Mouse (Mus musculus) lung, adult 2 months (tissue): ENCODE data around the gene Rbbp8nl.

ENCODE experiments used
- CTCF ChIP-seq: fragments of 200-500 bp; IDR thresholded peaks from 2 replicates; pipeline ENCODE4 v1.5.1; 2011; ENCODE audit warnings: mild to moderate bottlenecking, low read length, control low read depth; ENCODE audit not compliant: insufficient read depth
- POLR2A ChIP-seq: fragments of 200-500 bp; IDR thresholded peaks from 2 replicates; pipeline ENCODE4 v1.6.1; 2011; ENCODE audit warnings: low read depth, mild to moderate bottlenecking, control low read depth, low read length, borderline replicate concordance; ENCODE audit errors: extremely low read depth

GRCm38 (mm10) chr2:180291566-180291965 lies 1.9 kb upstream of the Rbbp8nl start:
- TF ChIP-seq POLR2A (no peak), CTCF (no peak)
